Mouse (Mus musculus) midbrain, embryonic 12.5 days (tissue): ENCODE data around the gene Alk. TPM values are rescaled to one million over a fixed set of nuclear protein-coding genes. Genes with fewer than 3 reads are reported as not detected.

Experiments
- ATAC-seq: fragments of 200-750 bp; cut with Nextera tagmentation; 2 replicates; pipeline ENCODE4 v1.8.0; 2017; ENCODE audit warnings: low read depth, moderate TSS enrichment, moderate library complexity; ENCODE audit not compliant: low FRiP score
- H3K27ac ChIP-seq: fragments of 300-500 bp; sonication (generic); replicated peaks from 2 replicates; pipeline ENCODE4 v1.5.1; 2016; ENCODE audit warnings: mild to moderate bottlenecking
- H3K27me3 ChIP-seq: fragments of 300-500 bp; sonication (generic); 2 replicates; pipeline ENCODE4 v1.6.1; 2016; ENCODE audit warnings: mild to moderate bottlenecking
- H3K36me3 ChIP-seq: fragments of 300-500 bp; sonication (generic); 2 replicates; pipeline ENCODE4 v1.6.1; 2016
- H3K4me1 ChIP-seq: fragments of 300-500 bp; sonication (generic); 2 replicates; pipeline ENCODE4 v1.6.1; 2016
- H3K4me2 ChIP-seq: fragments of 300-500 bp; sonication (generic); replicated peaks from 2 replicates; pipeline ENCODE4 v1.6.1; 2016; ENCODE audit warnings: mild to moderate bottlenecking, moderate library complexity
- H3K4me3 ChIP-seq: fragments of 300-500 bp; sonication (generic); 2 replicates; pipeline ENCODE4 v1.5.1; 2016; ENCODE audit warnings: mild to moderate bottlenecking
- H3K9ac ChIP-seq: fragments of 300-500 bp; sonication (generic); replicated peaks from 2 replicates; pipeline ENCODE4 v1.6.1; 2016; ENCODE audit warnings: mild to moderate bottlenecking, moderate library complexity
- H3K9me3 ChIP-seq: fragments of 300-500 bp; sonication (generic); 2 replicates; pipeline ENCODE4 v1.6.1; 2016; ENCODE audit warnings: mild to moderate bottlenecking
- WGBS: fragments of 180-500 bp; shearing (Covaris S2); methylation state at CpG from one replicate; pipeline ENCODE4 v1.1.7; 2016; 5-methylcytosine and 5-hydroxymethylcytosine counted together
- polyA plus RNA-seq: library from polyadenylated mRNA; unstranded; fragments of >200 nt; fragmentation: Nextera tagmentation; extraction: Ambion mirVana; gene quantifications from 2 replicates; pipeline ENCODE4 v1.2.1, GENCODE M21; 2016

Gene Alk
- polyA plus RNA-seq, 1 experiment from 2014 or later, result 0.99 TPM

DNA sequence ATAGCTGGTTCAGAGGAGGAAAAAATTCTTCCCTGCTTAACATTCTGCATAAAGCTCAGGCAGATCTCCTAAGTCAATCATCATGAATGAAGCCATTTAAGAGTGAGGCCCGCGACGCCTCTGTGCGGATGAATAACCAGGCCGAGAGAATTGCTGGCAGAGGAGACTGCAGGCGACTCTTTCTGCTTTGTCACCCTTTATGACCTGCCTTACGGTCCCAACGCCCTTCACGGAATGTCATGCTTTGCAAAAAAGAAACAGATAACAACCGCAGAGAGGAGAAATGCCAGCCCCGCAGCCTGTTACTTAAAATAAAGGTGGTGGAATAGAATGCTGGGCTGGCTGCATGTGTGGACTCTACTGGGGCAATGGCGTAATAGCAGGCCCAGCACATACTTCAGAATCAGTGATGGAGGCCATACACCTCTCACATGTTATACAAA lies 517.1 kb downstream of the Alk start:
- Histone ChIP-seq H3K4me1 (peaks cover 9% of the 10 kb centered on the region; the same call in 1 of the 2 replicates), H3K27ac (no peak overlapping the region), H3K4me2 (no peak overlapping the region), H3K4me3 (no peak overlapping the region), H3K27me3 (no peaks in the 10 kb centered on the region), H3K36me3 (no peaks in the 10 kb centered on the region), H3K9ac (no peak overlapping the region), H3K9me3 (no peaks in the 10 kb centered on the region)
- 48% methylated on average over 12 of the region's 12 CpGs for WGBS
- 0 out of 2 replicates have a peak, but pooled peaks have one; percentile 38 for ATAC-seq

DNA sequence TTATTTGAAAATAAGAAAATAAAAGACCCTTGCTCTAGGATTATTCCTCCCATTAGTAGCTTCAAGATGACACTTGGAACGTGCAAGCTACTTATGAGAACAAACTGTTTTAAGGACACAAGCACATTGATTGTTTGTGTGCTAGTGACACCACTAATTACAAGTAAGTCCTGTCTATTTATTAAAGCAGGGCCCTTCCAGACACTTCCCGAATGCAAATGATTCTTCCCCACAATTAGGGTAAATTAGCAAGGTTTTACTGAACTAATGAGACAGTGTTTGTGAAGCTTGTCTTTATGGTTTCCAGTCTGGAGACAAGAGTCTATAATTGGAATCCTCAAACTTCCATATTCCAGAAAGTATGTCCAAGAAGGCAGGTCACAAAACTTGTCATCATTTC lies 523.0 kb downstream of the Alk start:
- Histone ChIP-seq H3K27me3 (no peaks in the 10 kb centered on the region), H3K36me3 (no peaks in the 10 kb centered on the region), H3K27ac (no peak overlapping the region), H3K4me3 (no peak overlapping the region), H3K9me3 (no peaks in the 10 kb centered on the region), H3K4me1 (no peaks in the 10 kb centered on the region), H3K9ac (no peak overlapping the region), H3K4me2 (no peak overlapping the region)
- ATAC-seq, result no peak
- WGBS, result 71% methylated on average over 2 of the region's 2 CpGs

DNA sequence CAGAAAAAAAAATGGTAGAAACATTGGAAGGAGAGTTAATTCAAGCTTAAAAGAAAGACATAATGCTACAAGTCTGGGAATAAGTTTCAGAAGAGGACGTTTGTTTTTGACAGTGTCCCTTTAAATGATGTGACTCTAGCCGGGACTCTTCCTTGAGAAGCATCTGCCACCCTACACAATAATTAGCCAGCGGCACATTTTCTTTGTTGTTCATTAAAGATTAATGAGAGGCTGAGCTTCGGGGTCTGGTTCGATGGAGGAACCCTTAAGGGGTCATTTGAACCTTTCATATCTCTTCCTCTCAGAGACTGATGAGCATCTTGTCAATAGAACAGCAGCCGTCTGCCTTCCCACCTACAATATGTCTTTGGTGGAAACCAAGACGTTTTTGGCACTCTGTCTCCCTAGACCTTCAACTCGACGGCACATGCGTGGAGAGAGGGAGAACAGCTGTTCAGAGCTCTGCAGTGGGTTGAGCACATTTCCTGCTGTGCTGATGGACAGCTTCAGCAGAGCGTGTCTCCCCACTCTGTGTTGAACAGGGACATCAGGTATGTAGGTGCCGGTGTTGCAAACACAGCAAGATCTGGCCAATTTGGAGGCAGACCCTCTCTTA lies 528.0 kb downstream of the Alk start:
- 45% methylated on average over 12 of the region's 12 CpGs for WGBS
- Histone ChIP-seq H3K36me3 (no peaks in the 10 kb centered on the region), H3K4me3 (no peak overlapping the region), H3K9ac (no peak overlapping the region), H3K9me3 (no peaks in the 10 kb centered on the region), H3K27ac (no peak overlapping the region), H3K4me1 (no peaks in the 10 kb centered on the region), H3K4me2 (no peak overlapping the region), H3K27me3 (no peaks in the 10 kb centered on the region)
- no peak for ATAC-seq

DNA sequence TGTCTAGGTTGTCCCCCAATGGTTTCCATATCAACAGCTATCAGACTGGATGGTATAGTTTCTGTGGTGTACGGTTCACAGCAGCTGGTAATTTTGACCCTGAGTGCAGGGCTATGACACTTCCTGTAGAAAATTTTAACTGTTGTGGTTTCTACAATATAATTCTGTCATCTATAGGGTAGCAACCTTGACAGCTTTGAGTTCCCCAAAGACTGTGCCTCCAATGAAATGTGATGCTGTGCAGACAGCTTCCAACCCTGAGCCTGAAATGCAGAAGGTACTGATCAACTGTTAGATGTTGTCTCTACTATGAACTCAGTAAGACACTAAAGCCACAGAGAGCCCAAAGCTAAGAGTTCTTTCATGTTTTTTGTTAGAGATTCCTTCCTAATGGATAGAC lies 532.6 kb downstream of the Alk start:
- no peaks in the 10 kb centered on the region for H3K9me3 ChIP-seq
- H3K4me1 ChIP-seq, result no peaks in the 10 kb centered on the region
- no peaks in the 10 kb centered on the region for H3K36me3 ChIP-seq
- H3K27me3 ChIP-seq, result no peaks in the 10 kb centered on the region
- H3K9ac ChIP-seq, result no peak overlapping the region
- ATAC-seq, result no peak
- H3K4me3 ChIP-seq, result no peak overlapping the region
- H3K27ac ChIP-seq, result no peak overlapping the region
- WGBS, result 86% methylated on average over 1 of the region's 1 CpGs
- no peak overlapping the region for H3K4me2 ChIP-seq

DNA sequence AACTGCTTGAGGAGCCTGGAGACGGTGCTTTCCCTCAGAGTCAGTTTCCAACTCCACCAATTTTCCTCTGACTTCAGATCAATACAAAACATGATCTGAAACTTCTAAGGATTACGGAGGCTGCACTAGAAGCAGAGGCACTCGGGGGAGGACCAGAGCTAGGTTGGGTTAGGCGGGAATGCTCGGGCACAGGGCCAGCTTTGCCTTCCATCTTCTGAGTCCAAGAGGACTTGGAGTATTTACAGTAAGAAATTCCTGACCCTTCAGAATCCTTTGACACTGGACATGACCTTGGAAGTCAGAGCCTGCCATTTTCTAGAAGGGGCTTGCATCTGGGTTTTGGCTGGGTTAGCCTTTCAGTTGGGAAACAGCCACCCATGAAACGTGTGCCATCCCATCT lies 536.3 kb downstream of the Alk start:
- Histone ChIP-seq H3K36me3 (no peaks in the 10 kb centered on the region), H3K9ac (no peak overlapping the region), H3K27me3 (no peaks in the 10 kb centered on the region), H3K9me3 (no peaks in the 10 kb centered on the region), H3K27ac (no peak overlapping the region), H3K4me2 (no peak overlapping the region), H3K4me3 (no peak overlapping the region), H3K4me1 (no peaks in the 10 kb centered on the region)
- no peak for ATAC-seq
- 90% methylated on average over 6 of the region's 6 CpGs for WGBS

DNA sequence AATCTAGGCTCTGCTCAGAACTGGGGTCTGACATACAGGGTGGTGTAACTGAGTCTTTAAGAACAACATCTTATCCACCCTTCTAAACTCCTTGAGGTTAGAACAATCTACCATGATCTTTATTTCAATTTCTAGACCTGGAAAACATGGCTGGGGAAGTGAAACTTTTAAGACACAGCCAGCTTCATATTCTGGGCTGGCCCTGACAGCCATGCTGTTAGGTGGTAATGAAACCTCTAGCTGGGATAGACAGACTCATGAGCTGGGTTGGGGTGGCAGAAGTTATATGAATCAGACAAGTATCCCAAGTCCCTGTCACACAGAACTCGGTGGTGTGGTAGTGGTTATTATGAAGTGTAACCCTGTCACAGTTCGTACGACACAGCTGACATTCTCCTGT lies 541.4 kb downstream of the Alk start:
- H3K9ac ChIP-seq, result no peak overlapping the region
- no peaks in the 10 kb centered on the region for H3K36me3 ChIP-seq
- no peak overlapping the region for H3K27ac ChIP-seq
- H3K4me2 ChIP-seq, result no peak overlapping the region
- H3K27me3 ChIP-seq, result no peaks in the 10 kb centered on the region
- 88% methylated on average over 3 of the region's 3 CpGs for WGBS
- no peaks in the 10 kb centered on the region for H3K9me3 ChIP-seq
- H3K4me3 ChIP-seq, result no peak overlapping the region
- H3K4me1 ChIP-seq, result no peaks in the 10 kb centered on the region
- ATAC-seq, result no peak

DNA sequence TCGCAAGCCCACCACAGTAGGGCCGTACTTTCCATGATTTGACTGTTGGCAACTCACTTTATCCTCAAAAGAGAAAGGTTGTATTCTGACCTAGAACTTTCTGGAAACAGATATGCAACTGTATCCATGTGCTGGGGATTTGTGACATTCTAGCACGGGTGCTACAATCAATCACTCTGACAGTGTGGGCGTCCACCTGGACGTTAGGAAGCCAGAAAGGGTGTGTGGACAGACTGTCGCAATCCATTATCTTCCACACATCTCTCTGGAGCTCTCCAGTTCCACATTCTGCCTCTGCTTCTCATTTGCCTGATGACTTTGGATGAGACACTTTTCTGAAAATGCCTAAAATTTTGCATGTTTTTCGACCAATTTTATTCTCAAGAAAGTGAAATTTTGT lies 545.1 kb downstream of the Alk start:
- H3K27ac ChIP-seq, result no peak overlapping the region
- no peak overlapping the region for H3K4me2 ChIP-seq
- no peaks in the 10 kb centered on the region for H3K9me3 ChIP-seq
- no peaks in the 10 kb centered on the region for H3K4me1 ChIP-seq
- no peak for ATAC-seq
- no peak overlapping the region for H3K4me3 ChIP-seq
- H3K9ac ChIP-seq, result no peak overlapping the region
- H3K27me3 ChIP-seq, result no peaks in the 10 kb centered on the region
- 93% methylated on average over 7 of the region's 7 CpGs for WGBS
- H3K36me3 ChIP-seq, result no peaks in the 10 kb centered on the region

DNA sequence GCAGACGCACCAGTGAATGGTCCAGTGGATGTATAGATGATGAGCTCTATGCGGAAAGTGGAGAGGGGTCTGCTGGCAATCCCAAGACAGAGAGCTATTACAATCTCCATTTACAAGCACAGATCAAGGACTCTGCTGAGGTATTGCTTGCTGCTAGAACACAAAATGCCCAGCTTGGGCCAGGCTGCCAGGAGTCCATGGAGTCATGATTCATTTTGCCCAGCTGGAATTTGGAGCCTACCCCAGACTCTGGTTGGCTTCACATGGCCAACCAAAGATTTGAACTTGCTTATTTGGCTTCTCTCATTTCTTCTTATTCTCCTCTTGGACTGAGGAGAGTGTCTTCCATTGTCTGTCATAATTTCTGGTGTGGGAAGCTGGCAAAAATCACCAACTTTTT lies 558.8 kb downstream of the Alk start:
- no peak overlapping the region for H3K27ac ChIP-seq
- H3K4me2 ChIP-seq, result no peak overlapping the region
- H3K9me3 ChIP-seq, result no peaks in the 10 kb centered on the region
- H3K36me3 ChIP-seq, result no peaks in the 10 kb centered on the region
- H3K4me3 ChIP-seq, result no peak overlapping the region
- no peak for ATAC-seq
- no peaks in the 10 kb centered on the region for H3K27me3 ChIP-seq
- 94% methylated on average over 2 of the region's 2 CpGs for WGBS
- H3K4me1 ChIP-seq, result peaks cover 12% of the 10 kb centered on the region; the same call in 1 of the 2 replicates
- H3K9ac ChIP-seq, result no peak overlapping the region

DNA sequence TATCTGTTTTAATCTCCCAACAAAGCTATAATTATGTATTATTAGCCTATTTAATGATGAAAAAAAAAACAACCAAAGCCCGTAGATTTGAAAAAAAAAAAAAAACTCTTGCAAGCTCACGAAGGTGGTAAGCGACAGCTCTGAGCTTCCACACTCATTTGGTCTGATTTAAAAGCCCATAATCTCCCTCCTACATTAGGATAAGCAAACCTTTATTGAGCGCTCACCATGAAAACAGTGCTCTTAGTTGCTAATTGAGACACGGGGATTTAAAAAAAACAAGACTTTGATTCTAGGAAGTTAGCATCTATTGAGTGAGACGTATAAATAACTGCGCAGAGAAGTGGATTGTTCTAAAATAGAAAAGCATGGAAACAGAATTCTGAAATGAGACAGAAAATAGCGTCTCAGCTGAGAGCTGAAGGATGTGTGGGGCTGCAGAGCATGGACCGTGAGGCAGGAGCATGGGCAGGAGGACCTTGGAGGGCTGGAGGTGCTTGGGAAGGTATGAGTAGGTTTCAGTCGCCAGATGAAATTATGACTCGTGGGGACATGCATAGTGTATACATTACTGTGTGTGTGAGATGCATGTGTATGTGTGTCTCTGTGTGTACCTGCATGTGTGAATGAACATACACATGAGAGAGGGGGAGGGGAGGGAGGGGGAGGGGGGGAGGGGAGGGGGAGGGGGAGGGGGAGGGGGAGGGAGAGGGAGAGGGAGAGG lies 560.6 kb downstream of the Alk start:
- WGBS, result 52% methylated on average over 11 of the region's 11 CpGs
- no peak overlapping the region for H3K4me2 ChIP-seq
- H3K9me3 ChIP-seq, result no peaks in the 10 kb centered on the region
- 0 out of 2 replicates have a peak, but pooled peaks have one; percentile 12 for ATAC-seq
- no peaks in the 10 kb centered on the region for H3K27me3 ChIP-seq
- no peak overlapping the region for H3K27ac ChIP-seq
- peaks cover 12% of the 10 kb centered on the region; the same call in 1 of the 2 replicates for H3K4me1 ChIP-seq
- no peaks in the 10 kb centered on the region for H3K36me3 ChIP-seq
- H3K4me3 ChIP-seq, result no peak overlapping the region
- no peak overlapping the region for H3K9ac ChIP-seq

DNA sequence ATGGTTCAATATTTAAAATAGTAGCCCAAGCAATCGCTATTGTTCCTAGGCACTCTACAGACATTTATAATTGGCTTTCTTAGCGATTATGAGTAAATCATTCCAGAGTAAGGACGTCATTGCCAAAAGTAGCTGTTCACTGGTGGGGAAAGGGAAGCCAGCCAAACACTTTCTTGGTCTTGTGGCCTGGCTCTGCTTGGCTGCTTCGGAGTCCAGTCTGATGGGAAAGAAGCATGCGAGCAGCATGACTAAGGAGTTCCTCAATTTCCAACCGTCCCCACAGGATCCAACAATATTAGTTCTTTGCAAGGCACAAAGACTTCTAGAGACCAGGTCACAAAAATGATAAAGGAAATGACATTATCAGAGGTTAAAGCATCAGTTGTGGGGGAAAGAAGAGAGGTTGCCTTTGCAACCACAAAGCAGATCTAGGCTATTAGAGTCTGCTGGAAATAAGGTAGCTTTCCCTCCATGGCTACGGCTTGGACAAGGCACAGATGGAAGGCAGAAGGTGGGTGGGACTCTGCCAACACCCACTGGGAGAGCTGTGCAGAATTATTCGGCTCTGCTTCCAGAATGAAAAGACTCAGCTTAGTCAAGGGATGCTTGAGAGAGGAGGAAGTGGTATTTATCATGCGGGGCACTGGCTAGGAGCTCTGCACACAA lies 561.3 kb downstream of the Alk start:
- WGBS, result 51% methylated on average over 9 of the region's 9 CpGs
- ATAC-seq, result no peak
- H3K9ac ChIP-seq, result no peak overlapping the region
- H3K4me1 ChIP-seq, result peaks cover 12% of the 10 kb centered on the region; the same call in 1 of the 2 replicates
- no peak overlapping the region for H3K4me3 ChIP-seq
- H3K4me2 ChIP-seq, result no peak overlapping the region
- H3K27ac ChIP-seq, result no peak overlapping the region
- H3K36me3 ChIP-seq, result no peaks in the 10 kb centered on the region
- H3K9me3 ChIP-seq, result no peaks in the 10 kb centered on the region
- H3K27me3 ChIP-seq, result no peaks in the 10 kb centered on the region

DNA sequence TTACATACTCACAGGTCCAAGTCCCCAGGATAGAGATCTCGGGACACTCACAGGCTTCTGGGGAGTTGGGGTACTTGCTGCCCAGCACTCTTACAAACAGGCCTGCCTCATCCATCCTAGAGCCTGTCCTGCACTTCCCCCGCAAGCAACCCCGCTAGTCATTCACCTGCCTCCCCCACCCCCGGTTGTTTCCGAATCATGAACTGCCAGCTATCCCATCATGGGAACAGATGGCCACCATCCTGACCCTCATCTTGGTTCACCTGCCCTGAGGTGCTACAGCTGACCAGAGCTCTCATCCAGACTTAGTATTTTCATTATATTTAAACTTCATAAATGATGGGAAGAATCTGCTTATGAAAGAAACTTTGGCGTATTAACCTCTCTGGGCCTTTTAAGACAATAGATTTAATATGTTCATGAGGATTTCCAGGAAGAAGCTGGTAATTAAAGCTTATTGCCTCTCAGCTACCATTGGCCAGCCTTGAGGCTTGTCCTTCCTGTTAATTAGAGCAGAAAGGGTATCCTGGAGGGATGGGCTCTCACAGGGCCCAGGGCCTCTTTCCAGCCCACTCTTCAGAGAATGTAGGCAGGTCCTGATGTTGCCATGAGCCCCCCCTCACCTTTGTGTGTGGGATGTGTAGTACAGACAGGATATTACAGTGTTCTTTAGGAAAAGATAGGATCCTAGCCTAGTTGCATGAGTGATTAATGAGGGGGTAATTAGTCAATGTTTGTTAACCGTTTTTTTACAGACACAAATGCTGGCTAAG lies 565.1 kb downstream of the Alk start:
- no peak for ATAC-seq
- Histone ChIP-seq H3K4me2 (no peak overlapping the region), H3K4me1 (peaks cover 12% of the 10 kb centered on the region; the same call in 1 of the 2 replicates), H3K4me3 (no peak overlapping the region), H3K36me3 (no peaks in the 10 kb centered on the region), H3K27ac (no peak overlapping the region), H3K9ac (no peak overlapping the region), H3K9me3 (no peaks in the 10 kb centered on the region), H3K27me3 (no peaks in the 10 kb centered on the region)
- 83% methylated on average over 7 of the region's 7 CpGs for WGBS

DNA sequence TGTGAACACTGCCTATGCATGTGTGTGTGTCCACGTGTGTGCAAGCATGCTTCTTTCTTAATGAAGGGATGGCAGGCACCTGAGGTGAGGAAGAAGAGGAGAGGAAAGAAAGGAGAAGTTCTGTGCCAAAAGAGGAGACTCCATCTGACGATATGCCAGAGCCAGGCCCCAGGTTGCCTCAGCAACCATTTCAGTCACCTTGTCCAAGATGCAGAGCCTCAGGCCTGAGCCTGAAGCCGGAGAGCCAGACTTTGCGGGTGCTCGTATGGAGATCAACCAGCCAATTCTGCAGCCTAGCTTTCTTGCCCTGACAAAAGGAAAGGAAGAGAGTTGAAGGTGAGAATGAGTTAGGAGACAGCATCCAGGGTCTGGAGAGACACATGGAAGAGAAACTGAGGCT lies 566.1 kb downstream of the Alk start:
- H3K4me3 ChIP-seq, result no peak overlapping the region
- no peak overlapping the region for H3K9ac ChIP-seq
- no peaks in the 10 kb centered on the region for H3K36me3 ChIP-seq
- H3K27me3 ChIP-seq, result no peaks in the 10 kb centered on the region
- no peak overlapping the region for H3K4me2 ChIP-seq
- ATAC-seq, result no peak
- 0 out of 2 replicates have a peak, but pooled peaks cover 6% of the 10 kb centered on the region for H3K4me1 ChIP-seq
- H3K9me3 ChIP-seq, result no peaks in the 10 kb centered on the region
- WGBS, result 82% methylated on average over 5 of the region's 5 CpGs
- no peak overlapping the region for H3K27ac ChIP-seq
